Mouse (Mus musculus): ENCODE data around the gene Cd164l2.

Cd164l2 gene

DNA sequence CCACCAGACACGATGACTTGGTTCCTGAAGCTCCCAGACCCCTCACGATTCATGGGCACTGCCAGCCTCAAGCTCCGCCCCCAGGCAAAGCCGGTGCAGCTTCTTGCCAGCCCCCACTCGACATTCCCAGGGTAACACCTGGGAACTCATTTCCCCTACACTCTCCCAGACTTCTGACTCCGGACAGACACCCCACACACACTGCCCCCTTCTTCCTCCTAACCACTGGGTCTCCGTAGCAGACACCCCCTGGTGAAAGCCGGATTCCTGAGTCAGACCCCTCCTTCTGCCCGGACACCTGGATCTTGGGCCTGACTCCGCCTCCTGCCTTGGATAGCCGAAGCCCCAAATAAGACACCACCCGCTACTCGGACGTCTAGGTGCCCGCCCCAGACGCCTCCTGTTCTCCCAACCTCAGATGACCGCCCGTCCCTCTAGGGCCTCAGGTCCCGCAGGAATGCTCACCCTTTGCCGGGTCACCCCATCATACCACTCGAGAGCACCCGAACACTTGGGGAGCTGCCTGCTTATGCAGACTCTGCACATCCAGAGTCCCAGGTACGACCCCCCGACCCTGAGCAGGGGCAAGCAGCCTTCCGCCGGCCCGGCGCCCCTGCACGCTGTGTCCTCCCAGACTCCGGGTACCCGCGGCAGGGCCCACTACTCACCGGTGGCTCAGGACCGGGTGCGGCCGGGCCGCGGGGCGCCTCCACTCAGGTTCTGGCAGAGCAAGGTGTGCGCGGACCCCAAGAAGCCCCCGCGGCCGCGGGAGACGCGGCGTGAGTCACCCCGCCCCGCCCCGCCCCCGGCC lies at the start of gene Cd164l2, which contains the start of gene Gpr3:
Gene Cd164l2, plus strand, starts transcription at position 381 of the 811 bp plus-strand sequence.
Gene Gpr3, minus strand, starts transcription at position 786 of the 811 bp plus-strand sequence.
- DNase-seq = no peak

- DNase-seq = no peak
Observed at GRCm38 (mm10) chr4:133162196-133162595, 49.7 kb upstream of the Cd164l2 start.

GRCm38 (mm10) chr4:133166773-133167172 lies 45.2 kb upstream of the Cd164l2 start:
- DNase-seq = no peak

DNA sequence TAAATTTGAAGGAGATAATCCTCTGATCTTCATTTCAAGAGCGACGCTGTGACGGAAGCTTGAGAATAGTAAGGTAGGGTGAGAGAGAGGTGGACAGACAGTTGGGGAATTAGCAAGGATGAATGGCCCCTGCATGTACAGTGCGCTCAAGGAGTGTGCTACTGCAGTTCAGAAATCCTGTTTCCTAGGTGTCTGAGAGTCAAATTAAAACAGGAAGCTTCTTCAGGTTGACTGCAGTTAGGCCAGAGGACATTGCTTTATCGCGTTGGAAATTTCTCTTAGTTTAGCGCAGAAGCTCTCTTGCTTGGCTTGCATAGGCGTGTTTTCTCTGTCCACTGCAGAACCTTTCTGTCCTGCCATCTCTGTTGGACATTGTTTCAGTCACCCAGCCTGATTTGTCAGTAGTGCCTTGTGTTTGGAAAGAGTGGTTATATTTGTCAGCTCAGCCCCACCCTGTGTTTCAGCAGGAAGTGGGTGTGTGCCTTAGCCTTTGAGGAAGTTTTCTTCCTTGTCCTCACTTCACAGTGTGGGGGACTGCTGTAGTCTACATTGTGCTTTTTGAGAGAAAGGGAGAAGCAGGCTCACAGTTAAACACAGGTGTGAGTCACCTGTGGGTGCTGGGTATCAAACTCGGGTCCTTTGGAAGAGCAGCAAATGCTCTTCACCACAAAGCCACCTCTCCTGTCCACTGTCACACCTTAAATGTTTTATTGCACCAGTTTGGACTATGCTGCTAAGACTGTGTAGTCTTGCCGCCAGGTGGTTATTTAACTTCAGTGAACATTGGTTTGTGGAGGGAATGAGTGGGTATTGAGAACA lies 42.5 kb upstream of the Cd164l2 start:
- DNase-seq = peak; percentile 71

DNA sequence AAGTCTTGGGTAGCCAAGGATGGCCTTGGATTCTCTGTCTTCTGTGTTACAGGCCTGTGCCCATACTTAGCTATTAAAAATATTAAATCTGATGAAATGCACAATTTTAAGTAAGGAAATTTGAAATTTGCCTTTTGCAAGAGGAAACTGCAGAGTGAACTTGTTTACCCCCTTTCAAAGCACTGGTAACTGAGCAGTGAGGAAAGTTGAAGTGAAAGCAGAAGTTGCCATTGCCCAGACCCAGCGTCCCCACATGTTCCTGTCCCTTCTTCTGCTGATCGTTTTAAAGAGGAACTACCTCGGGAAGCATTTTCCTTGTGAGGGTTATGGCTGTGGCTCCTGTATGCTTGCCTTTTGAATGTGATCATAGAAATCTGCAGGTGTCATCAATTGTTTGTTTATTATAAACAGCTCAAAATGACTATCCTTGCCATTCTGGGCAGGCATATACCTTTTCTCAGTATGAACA lies 41.8 kb upstream of the Cd164l2 start:
- peak; percentile 64 for DNase-seq

DNA sequence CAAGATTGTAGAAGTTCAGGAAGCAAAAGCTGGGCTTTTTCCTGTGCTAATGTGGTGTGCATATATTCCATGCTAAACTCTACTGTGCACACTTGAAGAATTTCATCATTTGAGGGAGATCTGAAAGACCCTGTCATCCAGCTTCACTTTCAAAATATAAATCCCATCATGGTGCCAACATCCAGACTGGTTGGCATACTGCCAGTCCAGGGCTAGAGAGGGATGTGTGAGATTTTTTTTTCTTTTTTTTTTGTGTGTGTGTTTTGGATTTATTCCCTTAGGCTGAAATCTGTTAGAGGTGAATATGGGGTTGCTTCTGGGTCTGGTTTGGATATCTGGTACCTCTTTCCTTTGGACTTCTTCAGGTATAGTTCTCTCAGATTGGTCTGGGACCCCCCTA lies 41.3 kb upstream of the Cd164l2 start:
- no peak for DNase-seq

GRCm38 (mm10) chr4:133172451-133172850 lies 39.5 kb upstream of the Cd164l2 start:
- DNase-seq = no peak

DNA sequence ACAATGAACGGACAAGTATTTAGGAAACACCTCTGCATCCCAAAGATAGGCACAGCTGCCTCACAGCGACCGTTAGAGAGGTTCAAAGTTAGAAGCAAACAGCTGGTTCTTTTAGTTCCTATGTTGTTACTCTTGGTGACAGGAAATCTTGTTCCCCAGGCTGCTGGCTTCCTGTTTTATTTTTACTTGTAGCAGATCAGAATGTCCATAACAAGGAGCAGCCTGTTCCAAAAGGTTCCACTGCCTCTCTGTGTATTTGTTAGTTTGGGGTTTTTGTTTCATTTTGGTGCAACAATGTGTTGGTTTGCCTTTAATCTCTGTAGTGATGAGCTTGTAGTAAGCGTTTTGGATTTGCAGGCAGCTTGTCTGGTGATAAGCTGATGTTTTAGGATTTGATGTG lies 37.6 kb upstream of the Cd164l2 start:
- no peak for DNase-seq

DNA sequence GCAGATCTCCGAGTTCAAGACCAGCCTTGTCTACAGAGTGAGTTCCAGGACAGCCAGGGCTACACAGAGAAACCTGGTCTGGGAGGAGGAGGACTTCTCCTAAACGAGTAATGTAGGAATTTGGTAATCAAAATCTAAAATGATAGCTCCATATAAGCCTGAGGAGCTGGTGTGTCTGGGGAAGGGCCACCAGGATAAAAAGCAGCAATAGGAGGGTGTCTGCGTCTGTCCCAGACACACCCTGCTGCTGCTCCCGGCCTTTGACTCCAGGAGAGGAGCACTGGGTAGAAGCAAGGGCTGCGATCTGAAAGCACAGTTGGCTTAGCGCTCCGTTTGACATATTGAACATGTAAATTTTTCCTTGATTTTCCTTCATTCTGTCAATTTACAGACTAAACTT lies 36.7 kb upstream of the Cd164l2 start:
- no peak for DNase-seq

DNA sequence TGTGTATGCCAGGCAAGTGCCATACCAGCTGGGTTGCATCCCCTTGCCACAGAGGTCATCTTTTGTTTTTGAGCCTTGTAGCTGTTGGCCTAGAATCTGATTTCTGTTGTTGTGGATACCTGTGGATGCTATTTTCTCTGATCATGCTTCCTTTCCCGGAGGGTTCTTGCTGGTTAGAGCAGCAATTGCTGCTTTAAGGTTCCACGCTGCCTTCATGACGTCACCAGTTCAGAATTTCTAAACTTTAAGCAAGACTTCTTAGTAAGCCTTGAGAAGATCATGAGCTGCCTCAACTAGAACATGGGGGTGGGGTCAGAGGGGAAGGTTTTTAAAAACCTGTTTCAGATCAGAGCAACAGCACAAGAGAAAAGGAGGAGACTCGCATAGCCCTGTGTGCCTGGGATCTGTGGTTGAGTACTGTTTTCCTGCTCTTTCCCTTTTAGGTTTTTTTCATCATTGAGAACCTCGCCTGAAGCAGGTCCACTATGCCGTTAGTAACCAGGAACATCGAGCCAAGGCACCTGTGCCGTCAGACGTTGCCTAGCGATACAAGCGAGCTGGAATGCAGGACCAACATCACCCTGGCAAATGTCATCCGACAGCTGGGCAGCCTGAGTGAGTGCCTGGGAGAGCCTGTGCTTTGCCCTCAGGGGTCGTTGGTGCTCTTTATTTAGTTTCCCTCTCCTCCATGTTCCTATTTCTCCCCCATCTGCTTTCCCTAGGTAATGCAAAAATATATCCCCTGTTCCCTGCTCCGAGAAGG lies 35.8 kb upstream of the Cd164l2 start:
- no peak for DNase-seq

GRCm38 (mm10) chr4:133176761-133177403 lies 35.0 kb upstream of the Cd164l2 start:
- no peak for DNase-seq

GRCm38 (mm10) chr4:133178305-133178704 lies 33.6 kb upstream of the Cd164l2 start:
- DNase-seq = no peak

DNA sequence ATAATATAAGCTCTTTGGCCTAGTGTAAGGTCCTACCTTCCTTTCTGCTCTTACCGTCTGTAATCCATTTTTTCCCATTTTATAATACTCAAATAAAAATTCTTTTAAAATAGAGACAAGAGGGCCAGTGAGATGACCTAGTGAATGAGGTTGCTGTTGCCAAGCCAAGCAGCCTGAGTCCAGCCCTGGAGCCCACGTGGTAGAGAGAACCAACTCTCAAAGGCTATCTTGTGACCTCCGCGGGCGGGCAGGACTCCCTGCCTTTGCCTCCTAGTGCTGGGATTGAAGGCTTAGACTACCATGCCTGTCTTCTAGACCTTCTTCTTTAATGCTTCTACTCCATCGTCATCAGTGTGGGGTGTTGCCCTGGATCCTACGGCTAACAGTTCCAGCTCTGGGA lies 32.7 kb upstream of the Cd164l2 start:
- no peak for DNase-seq

DNA sequence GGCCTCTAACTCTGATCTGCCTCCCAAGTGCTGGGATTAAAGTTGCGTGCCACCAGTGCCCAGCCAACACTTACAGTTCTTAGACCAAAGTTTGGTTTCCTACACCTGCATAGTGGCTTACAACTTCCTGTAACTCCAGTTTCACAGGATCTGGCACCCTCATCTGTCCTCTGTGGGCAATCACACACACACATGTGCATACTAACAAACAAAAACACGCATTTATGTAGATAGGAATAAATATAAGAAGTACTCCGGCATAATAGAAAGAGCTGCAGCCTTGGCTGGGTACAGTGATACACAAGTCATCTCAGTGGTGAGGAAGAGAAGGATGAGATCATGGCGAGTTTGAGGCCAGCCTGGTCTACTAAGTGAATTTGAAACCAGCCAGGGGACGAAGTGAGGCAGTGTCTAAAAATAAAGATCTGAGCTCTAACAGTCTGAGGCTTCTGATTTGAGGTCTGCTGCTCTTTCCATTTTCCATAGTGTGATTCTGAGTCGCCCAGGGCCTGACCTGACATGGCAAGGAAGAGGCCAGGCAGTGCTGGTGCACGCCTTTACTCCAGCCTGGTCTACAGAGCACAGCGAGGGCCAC lies 29.4 kb upstream of the Cd164l2 start:
- no peak for DNase-seq

DNA sequence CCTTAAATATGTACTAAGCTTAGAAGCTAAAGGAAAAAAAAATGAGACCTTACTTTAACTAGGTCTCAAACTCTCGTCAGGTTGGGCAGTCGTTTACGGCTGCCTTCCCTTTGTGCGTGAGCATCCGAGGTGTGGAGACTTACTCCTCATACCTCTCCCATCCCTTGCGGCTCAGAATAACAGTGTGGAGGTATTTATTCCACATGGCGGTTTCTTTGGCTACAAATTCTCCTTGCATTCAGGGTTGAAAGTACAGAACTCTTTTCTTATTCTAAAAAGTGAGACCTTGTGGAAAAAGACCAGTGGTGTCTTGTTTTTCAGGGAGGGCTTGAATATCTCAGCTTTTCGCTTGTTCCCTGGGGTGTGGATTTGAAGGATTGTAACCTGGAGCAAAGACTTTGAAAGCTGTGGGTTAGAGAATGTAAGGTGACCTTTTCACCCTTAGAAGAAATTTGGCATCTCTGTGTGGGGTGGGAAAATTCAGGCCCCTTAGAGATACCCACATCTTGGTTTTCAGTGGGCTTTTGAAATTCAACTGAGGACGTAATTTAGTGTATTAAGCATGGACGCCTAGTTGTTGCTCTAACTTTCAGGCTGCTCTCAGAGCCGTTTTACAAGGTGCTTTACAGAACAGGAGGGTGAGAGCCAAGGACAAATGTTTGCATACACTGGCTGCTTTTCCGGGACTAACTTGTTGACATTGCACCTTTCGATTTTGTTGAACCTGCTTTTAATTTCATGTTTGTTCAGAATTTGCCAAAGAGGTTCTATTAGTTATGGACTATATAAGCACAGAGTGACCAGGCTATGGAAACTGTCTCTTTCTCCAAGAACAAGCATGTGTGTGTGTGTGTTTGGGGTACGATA lies 27.7 kb upstream of the Cd164l2 start:
- no peak for DNase-seq

GRCm38 (mm10) chr4:133184898-133185665 lies 26.8 kb upstream of the Cd164l2 start:
- DNase-seq = peak; percentile 72

- DNase-seq = no peak
Observed at GRCm38 (mm10) chr4:133185893-133186292, 26.0 kb upstream of the Cd164l2 start.

- no peak for DNase-seq
Observed at GRCm38 (mm10) chr4:133186856-133187255, 25.1 kb upstream of the Cd164l2 start.

GRCm38 (mm10) chr4:133189396-133189795 lies 22.5 kb upstream of the Cd164l2 start:
- DNase-seq = no peak

- no peak for DNase-seq
Observed at GRCm38 (mm10) chr4:133194482-133194881, 17.4 kb upstream of the Cd164l2 start.

Measured in layer of hippocampus, adult 9-11 months (tissue).